Mouse (Mus musculus) G1E (cell line): ENCODE measurements around the gene Kat14. TPM values are rescaled to one million over a fixed set of nuclear protein-coding genes. Genes with fewer than 3 reads are reported as not detected.

Experiments
- ATAC-seq: 2 replicates; pipeline ENCODE4 v1.8.0; 2016; ENCODE audit warnings: mild to moderate bottlenecking; ENCODE audit not compliant: insufficient number of reproducible peaks, poor library complexity, low FRiP score, severe bottlenecking; ENCODE audit errors: extremely low read depth
- DNase-seq: peaks from one replicate; pipeline ENCODE4 v3.0.0; 2012; ENCODE audit warnings: low spot score
- H3K27me3 ChIP-seq: 2 replicates; pipeline ENCODE4 v1.6.1; 2012; ENCODE audit warnings: mild to moderate bottlenecking, low read length, inconsistent platforms; ENCODE audit not compliant: insufficient read depth
- H3K36me3 ChIP-seq: replicated peaks from 2 replicates; pipeline ENCODE3; 2012; ENCODE audit warnings: mild to moderate bottlenecking, inconsistent platforms
- H3K4me1 ChIP-seq: 2 replicates; pipeline ENCODE4 v1.6.1; 2012; ENCODE audit warnings: low read depth, low read length, inconsistent platforms, mixed read lengths; ENCODE audit not compliant: insufficient read depth
- H3K4me3 ChIP-seq: 2 replicates; pipeline ENCODE4 v1.5.1; 2012; ENCODE audit warnings: low read depth, mild to moderate bottlenecking, inconsistent platforms, low read length, moderate library complexity, mixed read lengths
- H3K9me3 ChIP-seq: replicated peaks from 2 replicates; pipeline ENCODE4 v1.6.1; 2012; ENCODE audit warnings: inconsistent platforms
- CTCF ChIP-seq: IDR thresholded peaks from 2 replicates; pipeline ENCODE4 v1.5.1; 2012; ENCODE audit warnings: low read depth, low read length, inconsistent platforms, mixed read lengths
- GATA1 ChIP-seq: IDR thresholded peaks from 2 replicates; pipeline ENCODE4 v1.6.1; 2012; ENCODE audit warnings: borderline replicate concordance, low read length, inconsistent platforms, mixed read lengths
- GATA2 ChIP-seq: IDR thresholded peaks from 2 replicates; pipeline ENCODE4 v1.6.1; 2012; ENCODE audit warnings: low read depth, low read length, inconsistent platforms, borderline replicate concordance
- POLR2AphosphoS5 ChIP-seq: IDR thresholded peaks from 2 replicates; pipeline ENCODE4 v1.6.1; 2012; ENCODE audit warnings: low read depth, low read length, inconsistent platforms; ENCODE audit not compliant: insufficient replicate concordance
- TAL1 ChIP-seq: conservative IDR thresholded peaks from 2 replicates; pipeline ENCODE4 v1.6.1; 2012; ENCODE audit warnings: low read depth, low read length, inconsistent platforms, mixed read lengths
- polyA plus RNA-seq: library from polyadenylated mRNA; stranded (reverse); fragments of >175 nt; gene quantifications from 2 replicates; pipeline ENCODE4 v1.2.3, GENCODE M21; 2012
- total RNA-seq, 2 experiments: library from RNA; stranded (forward) in 1 of 2; stranded (reverse) in 1 of 2; fragments of 200-1000 nt in 1 of 2; fragments of >200 nt in 1 of 2; fragmentation: Nextera tagmentation in 1 of 2; gene quantifications; 2 replicates each; pipeline ENCODE4 v1.2.3; 2014 to 2017

The Kat14 gene
- total and polyA plus RNA-seq, 3 experiments = 24.5 to 50.2 (median 26.3) TPM

DNA sequence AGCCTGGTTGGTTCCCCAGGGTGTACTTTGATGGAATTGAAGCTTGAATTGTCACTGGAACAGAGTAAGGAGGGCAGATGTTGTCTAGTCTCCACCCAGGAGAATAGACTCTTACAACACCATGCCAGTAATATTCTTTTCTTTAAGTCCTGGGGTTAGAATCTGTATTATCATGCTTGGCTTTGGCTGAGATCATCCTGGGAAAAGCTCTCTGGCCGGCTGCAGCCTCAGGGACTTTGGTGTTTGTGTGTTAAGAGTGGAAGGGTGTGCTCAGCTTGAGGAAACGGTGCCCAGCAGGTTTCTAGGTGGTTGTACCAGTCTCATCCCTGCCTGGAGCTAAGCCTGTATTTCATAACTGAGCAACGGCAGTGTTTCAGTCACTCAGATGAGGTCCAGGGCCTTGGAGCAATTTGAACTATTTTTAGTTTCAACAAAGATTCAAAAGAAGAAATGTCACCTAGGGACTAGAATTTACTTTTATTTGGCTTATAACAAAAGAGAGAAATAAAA lies 70.5 kb downstream of the Kat14 start:
- Histone ChIP-seq H3K4me3 (no peak overlapping the region), H3K4me1 (no peaks in the 10 kb centered on the region), H3K36me3 (no peaks in the 10 kb centered on the region), H3K27me3 (no peaks in the 10 kb centered on the region; the same call in 1 of the 2 replicates), H3K9me3 (no peaks in the 10 kb centered on the region)
- DNase-seq = no peak
- no peak for ATAC-seq
- no peak for TF ChIP-seq GATA2
- TF ChIP-seq GATA1 = no peak
- no peak for TF ChIP-seq CTCF
- no peak for TF ChIP-seq TAL1
- no peak for TF ChIP-seq POLR2AphosphoS5

DNA sequence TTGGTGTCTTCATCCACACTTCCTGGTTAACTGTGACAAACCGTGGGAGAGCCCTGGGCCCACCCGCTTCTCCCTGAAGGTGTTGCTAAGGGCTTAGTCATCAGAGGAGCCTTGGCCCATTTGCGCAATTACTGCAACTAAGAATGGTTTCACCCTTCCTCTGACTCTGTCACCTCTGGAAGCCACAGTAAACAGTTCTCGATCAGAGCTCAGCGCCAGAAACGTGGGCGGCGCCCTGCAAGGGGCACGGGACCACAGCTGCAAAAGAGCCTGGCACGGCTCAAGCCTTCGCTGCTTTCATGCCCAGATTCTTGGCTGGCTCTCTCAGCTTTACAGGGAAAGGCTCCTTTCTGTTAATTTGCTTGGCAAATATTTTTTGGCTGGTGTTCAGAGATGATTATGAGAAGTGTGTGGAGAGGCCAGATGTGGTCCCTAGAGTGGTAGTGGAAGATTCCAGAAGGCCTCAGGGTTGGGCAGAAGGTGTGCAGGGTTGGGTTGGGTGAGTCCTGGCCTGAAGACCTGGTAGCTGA lies 72.7 kb downstream of the Kat14 start:
- H3K4me3 ChIP-seq = no peak overlapping the region
- no peak for DNase-seq
- no peak for TF ChIP-seq GATA2
- no peak for TF ChIP-seq CTCF
- no peak for TF ChIP-seq POLR2AphosphoS5
- no peak for TF ChIP-seq GATA1
- TF ChIP-seq TAL1 = no peak
- no peak for ATAC-seq
- H3K36me3 ChIP-seq = no peaks in the 10 kb centered on the region
- H3K9me3 ChIP-seq = no peaks in the 10 kb centered on the region
- no peaks in the 10 kb centered on the region for H3K4me1 ChIP-seq
- no peaks in the 10 kb centered on the region; the same call in 1 of the 2 replicates for H3K27me3 ChIP-seq

DNA sequence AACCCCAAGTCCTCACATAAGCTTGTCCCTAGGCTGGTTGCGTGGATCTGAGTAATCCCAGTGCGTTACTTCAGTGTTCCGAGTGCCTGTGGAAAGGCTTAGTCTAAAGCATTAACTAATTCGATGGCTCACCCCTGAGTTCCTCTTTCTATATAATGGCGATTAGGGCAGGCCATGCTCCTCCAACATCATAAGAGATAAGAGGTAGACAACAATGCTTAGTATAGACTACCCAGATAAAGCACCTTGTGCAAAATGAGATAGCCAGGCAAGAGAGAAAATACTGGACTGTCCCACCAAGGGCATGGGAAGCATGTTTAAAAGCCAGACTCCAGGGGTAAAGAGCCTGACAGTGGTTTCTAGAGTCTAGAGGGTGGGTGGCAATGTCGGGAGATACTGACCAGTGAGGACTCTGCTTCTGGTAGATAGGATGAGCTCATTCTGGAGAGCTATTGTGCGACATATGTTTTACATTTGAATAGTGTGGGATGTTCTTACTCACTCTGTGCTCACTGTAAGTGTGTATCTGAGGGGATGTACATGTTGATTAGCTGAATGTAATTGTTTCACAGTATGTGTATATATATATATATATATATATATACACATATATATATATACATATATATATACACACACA lies 77.7 kb downstream of the Kat14 start:
- no peak for ATAC-seq
- no peak overlapping the region for H3K4me3 ChIP-seq
- H3K4me1 ChIP-seq = no peaks in the 10 kb centered on the region
- H3K9me3 ChIP-seq = no peaks in the 10 kb centered on the region
- TF ChIP-seq GATA2 = no peak
- TF ChIP-seq POLR2AphosphoS5 = no peak
- no peak for TF ChIP-seq CTCF
- TF ChIP-seq GATA1 = no peak
- no peak for TF ChIP-seq TAL1
- H3K27me3 ChIP-seq = peaks cover 3% of the 10 kb centered on the region; the same call in 1 of the 2 replicates
- no peaks in the 10 kb centered on the region for H3K36me3 ChIP-seq
- no peak for DNase-seq

DNA sequence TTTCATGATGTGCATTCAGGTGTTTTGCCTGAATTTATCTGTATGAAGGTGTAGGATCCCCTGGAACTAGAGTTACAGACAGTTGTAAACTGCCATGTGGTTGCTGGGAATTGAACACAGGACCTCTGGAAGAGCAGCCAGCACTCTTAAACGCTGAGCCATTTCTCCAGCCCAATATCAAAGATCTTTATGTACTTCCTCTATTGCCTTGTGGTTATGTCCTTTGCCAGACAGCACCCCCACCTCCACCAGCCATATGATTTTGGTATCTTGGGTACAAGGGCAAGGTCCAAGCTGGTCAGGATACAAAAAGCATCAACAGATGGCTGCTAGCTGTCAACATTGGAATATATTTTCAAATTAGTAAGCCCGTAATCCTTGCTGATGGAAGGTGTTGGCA lies 81.6 kb downstream of the Kat14 start:
- no peak for ATAC-seq
- no peak for DNase-seq

DNA sequence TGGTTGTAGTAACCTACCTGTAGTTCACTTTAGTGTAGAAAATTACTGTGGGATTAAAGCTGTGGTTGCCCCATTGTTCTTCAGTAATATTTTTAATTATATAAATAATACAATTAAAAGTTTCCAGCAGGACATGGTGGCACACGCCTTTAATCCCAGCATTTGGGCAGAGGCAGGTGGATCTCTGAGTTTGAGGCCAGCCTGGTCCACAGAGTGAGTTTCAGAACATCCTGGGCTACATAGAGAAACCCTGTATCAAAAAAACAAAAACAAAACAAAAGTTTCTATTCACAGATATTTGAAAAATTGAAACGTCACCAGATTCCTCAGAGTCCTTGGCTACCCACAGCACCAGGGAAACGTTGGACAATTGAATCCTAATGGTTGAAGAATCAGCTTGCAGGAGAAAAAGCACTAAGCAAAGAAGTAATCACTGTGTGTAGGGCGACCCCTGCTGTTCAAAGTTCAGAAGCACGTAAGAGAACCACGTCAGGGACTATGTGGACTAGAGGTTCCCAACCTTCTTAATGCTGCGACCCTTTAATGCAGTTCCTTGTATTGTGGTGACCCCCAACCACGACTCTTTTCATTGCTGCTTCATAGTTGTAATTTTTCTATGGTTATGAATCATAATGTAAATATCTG lies 83.7 kb downstream of the Kat14 start:
- Histone ChIP-seq H3K4me3 (no peak overlapping the region), H3K9me3 (no peaks in the 10 kb centered on the region), H3K27me3 (0 out of 2 replicates have a peak, but pooled peaks cover 6% of the 10 kb centered on the region), H3K4me1 (no peaks in the 10 kb centered on the region), H3K36me3 (no peaks in the 10 kb centered on the region)
- TF ChIP-seq POLR2AphosphoS5 (no peak), GATA1 (no peak), CTCF (peak; percentile 61), GATA2 (no peak), TAL1 (no peak)
- ATAC-seq (peak; percentile 49; the same call in 1 of the 2 replicates), DNase-seq (peak; percentile 11)

More for the DNA sequence above, 81.6 kb downstream of the Kat14 start:
- H3K9me3 ChIP-seq = no peaks in the 10 kb centered on the region
- no peak for TF ChIP-seq CTCF
- no peak for TF ChIP-seq TAL1
- no peak for TF ChIP-seq GATA2
- no peak for TF ChIP-seq POLR2AphosphoS5
- TF ChIP-seq GATA1 = no peak
- no peaks in the 10 kb centered on the region for H3K36me3 ChIP-seq
- H3K4me3 ChIP-seq = no peak overlapping the region
- no peaks in the 10 kb centered on the region for H3K4me1 ChIP-seq
- H3K27me3 ChIP-seq = 0 out of 2 replicates have a peak, but pooled peaks cover 6% of the 10 kb centered on the region

Other genes with a start within 250 kb of the Kat14 start
- gene Mgme1, start 98.3 kb upstream of the Kat14 start, total RNA-seq (2014; fragmentation: Nextera tagmentation) = 18.2 and 19.3 TPM in 2 replicates
- gene Mgme1, start 98.3 kb upstream of the Kat14 start, total RNA-seq (2017) = 17.1 and 18.5 TPM in 2 replicates
- 1.5 and 1.8 TPM in 2 replicates for gene Mgme1, start 98.3 kb upstream of the Kat14 start, polyA plus RNA-seq
- 179 and 201 TPM in 2 replicates for gene Snx5, start 98.1 kb upstream of the Kat14 start, total RNA-seq (2014; fragmentation: Nextera tagmentation)
- gene Snx5, start 98.1 kb upstream of the Kat14 start, total RNA-seq (2017) = 185 and 197 TPM in 2 replicates
- gene Snx5, start 98.1 kb upstream of the Kat14 start, polyA plus RNA-seq = 21.4 and 25.5 TPM in 2 replicates
- not detected in 2 replicates for gene Ovol2, start 36.8 kb upstream of the Kat14 start, total RNA-seq (2014; fragmentation: Nextera tagmentation)
- 0.05 and 0.06 TPM in 2 replicates for gene Ovol2, start 36.8 kb upstream of the Kat14 start, total RNA-seq (2017)
- not detected in 2 replicates for gene Ovol2, start 36.8 kb upstream of the Kat14 start, polyA plus RNA-seq
- gene Pet117, start within 50 bp of the Kat14 start, total RNA-seq (2014; fragmentation: Nextera tagmentation) = 3.6 TPM in 1 of 2 replicates, not detected in the other
- gene Pet117, start within 50 bp of the Kat14 start, total RNA-seq (2017) = not detected in 2 replicates
- gene Pet117, start within 50 bp of the Kat14 start, polyA plus RNA-seq = 5.7 and 25.9 TPM in 2 replicates
- gene Dzank1, start 158.4 kb downstream of the Kat14 start, total RNA-seq (2014; fragmentation: Nextera tagmentation) = 0.53 TPM in 1 of 2 replicates, not detected in the other
- 0.22 and 0.23 TPM in 2 replicates for gene Dzank1, start 158.4 kb downstream of the Kat14 start, total RNA-seq (2017)
- 0.01 and 0.02 TPM in 2 replicates for gene Dzank1, start 158.4 kb downstream of the Kat14 start, polyA plus RNA-seq
- gene Polr3f, start 158.7 kb downstream of the Kat14 start, total RNA-seq (2014; fragmentation: Nextera tagmentation) = 23.7 and 32.4 TPM in 2 replicates
- gene Polr3f, start 158.7 kb downstream of the Kat14 start, total RNA-seq (2017) = 37.8 and 40.9 TPM in 2 replicates
- 19.6 and 32.5 TPM in 2 replicates for gene Polr3f, start 158.7 kb downstream of the Kat14 start, polyA plus RNA-seq
- 16.2 and 16.3 TPM in 2 replicates for gene Rbbp9, start 181.9 kb downstream of the Kat14 start, total RNA-seq (2014; fragmentation: Nextera tagmentation)
- gene Rbbp9, start 181.9 kb downstream of the Kat14 start, total RNA-seq (2017) = 5.1 and 6.7 TPM in 2 replicates
- 1.6 TPM in 2 replicates for gene Rbbp9, start 181.9 kb downstream of the Kat14 start, polyA plus RNA-seq
- 64.5 and 81.7 TPM in 2 replicates for gene Sec23b, start 187.2 kb downstream of the Kat14 start, total RNA-seq (2014; fragmentation: Nextera tagmentation)
- 90.7 and 99.8 TPM in 2 replicates for gene Sec23b, start 187.2 kb downstream of the Kat14 start, total RNA-seq (2017)
- gene Sec23b, start 187.2 kb downstream of the Kat14 start, polyA plus RNA-seq = 6.7 and 9.1 TPM in 2 replicates
- 13.8 and 14.5 TPM in 2 replicates for gene Smim26, start 225.1 kb downstream of the Kat14 start, total RNA-seq (2014; fragmentation: Nextera tagmentation)
- gene Smim26, start 225.1 kb downstream of the Kat14 start, total RNA-seq (2017) = 22.9 and 23.3 TPM in 2 replicates
- gene Smim26, start 225.1 kb downstream of the Kat14 start, polyA plus RNA-seq = 1.3 and 1.4 TPM in 2 replicates
- 15.8 and 21.4 TPM in 2 replicates for gene Dtd1, start 230.9 kb downstream of the Kat14 start, total RNA-seq (2014; fragmentation: Nextera tagmentation)
- gene Dtd1, start 230.9 kb downstream of the Kat14 start, total RNA-seq (2017) = 23.9 and 33.2 TPM in 2 replicates
- gene Dtd1, start 230.9 kb downstream of the Kat14 start, polyA plus RNA-seq = 14.2 and 14.8 TPM in 2 replicates